ENCODE assay signal across 7 mouse cellular contexts in genomic region chr2:94179030-94179407, GRCm38 (mm10). TPM values are rescaled to one million over a fixed set of nuclear protein-coding genes. Genes with fewer than 3 reads are reported as not detected.
A peak's percentile ranks its signal among the peaks of the same experiment; 100 is the strongest.
DNase-seq lines count a peak whose midpoint lies in the region; ATAC-seq and TF ChIP-seq lines count a peak whose summit lies in the region.

No protein-coding gene starts in this region.

- no peaks in the 10 kb centered on the region for H3K27me3 ChIP-seq in neural tube, embryonic 11.5 days (ENCODE audit: control insufficient read depth, insufficient read depth, low read length)
- H3K27me3 ChIP-seq in liver, postnatal 0 days (ENCODE audit: insufficient read depth, low read length), result no peaks in the 10 kb centered on the region; the same call in 1 of the 2 replicates
- no peaks in the 10 kb centered on the region for H3K27me3 ChIP-seq in thymus, adult 2 months (ENCODE audit: control insufficient read depth, insufficient read depth, low read length)

- no peak for TF ChIP-seq EP300 in liver, postnatal 0 days (IDR thresholded peaks at IDR 0.05; ENCODE audit: low read depth)

- H3K9me3 ChIP-seq in neural tube, embryonic 11.5 days (ENCODE audit: control insufficient read depth, low read length), result no peaks in the 10 kb centered on the region
- no peaks in the 10 kb centered on the region for H3K9me3 ChIP-seq in liver, postnatal 0 days (ENCODE audit: low read length)

- H3K4me3 ChIP-seq in neural tube, embryonic 11.5 days (ENCODE audit: low read depth, low read length), result peak overlapping the region; percentile 96
- peak overlapping the region; percentile 78 for H3K4me3 ChIP-seq in liver, postnatal 0 days (ENCODE audit: low read depth, low read length)
- no peak overlapping the region for H3K4me3 ChIP-seq in thymus, adult 2 months (ENCODE audit: control insufficient read depth, insufficient read depth, low read length)

- TF ChIP-seq POLR2A in thymus, adult 2 months (IDR thresholded peaks at IDR 0.05; ENCODE audit: control insufficient read depth, extremely low read depth, insufficient read depth, low read length, poor library complexity), result no peak

- H3K4me2 ChIP-seq in neural tube, embryonic 11.5 days (ENCODE audit: low read depth), result no peak overlapping the region
- peak overlapping the region; percentile 81 for H3K4me2 ChIP-seq in liver, postnatal 0 days (ENCODE audit: low read depth, low read length)

- H3K9ac ChIP-seq in neural tube, embryonic 11.5 days (ENCODE audit: low read length), result no peak overlapping the region
- peak overlapping the region; percentile 84 for H3K9ac ChIP-seq in liver, postnatal 0 days (replicated peaks)

- ATAC-seq in neural tube, embryonic 11.5 days (ENCODE audit: insufficient read depth, low FRiP score, low TSS enrichment), result no peak; the same call in 1 of the 2 replicates
- 0 out of 2 replicates have a peak, but pooled peaks have one; percentile 1 for ATAC-seq in granulocyte monocyte progenitor cell, adult 5-6 weeks (replicated peaks; ENCODE audit: poor library complexity, severe bottlenecking)
- no peak for ATAC-seq in liver, postnatal 0 days

- DNase-seq in neural tube, embryonic 11.5 days (ENCODE audit: low spot score), result no peak
- DNase-seq in neural tube, embryonic 10.5 days (ENCODE audit: extremely low spot score, low spot score), result no peak
- DNase-seq in liver, postnatal 0 days, result no peak
- DNase-seq in thymus, adult 2 months, result no peak
- no peak for DNase-seq in testis, postnatal 10 days (ENCODE audit: low spot score)
- no peak for DNase-seq in lung, adult 18-20 months

- no peak overlapping the region for H3K27ac ChIP-seq in neural tube, embryonic 11.5 days (ENCODE audit: low read depth, low read length)
- H3K27ac ChIP-seq in liver, postnatal 0 days (ENCODE audit: low read depth), result no peak overlapping the region
- no peak overlapping the region for H3K27ac ChIP-seq in thymus, adult 2 months (ENCODE audit: control insufficient read depth, insufficient read depth, low read length)

- WGBS in neural tube, embryonic 11.5 days, result 0% methylated on average over 3 of the region's 3 CpGs
- WGBS in liver, postnatal 0 days (ENCODE audit: insufficient replicate concordance), result 0% methylated on average over 3 of the region's 3 CpGs
- WGBS in thymus, adult 2 months, result 2% methylated on average over 3 of the region's 3 CpGs

- no peak for TF ChIP-seq CTCF in liver, postnatal 0 days (IDR thresholded peaks at IDR 0.05; ENCODE audit: low read depth)
- TF ChIP-seq CTCF in thymus, adult 2 months (IDR thresholded peaks at IDR 0.05; ENCODE audit: borderline replicate concordance, control insufficient read depth, extremely low read depth, insufficient read depth, low read length, poor library complexity), result no peak

- no peaks in the 10 kb centered on the region for H3K36me3 ChIP-seq in neural tube, embryonic 11.5 days (ENCODE audit: control insufficient read depth, insufficient read depth, low read length)
- no peaks in the 10 kb centered on the region for H3K36me3 ChIP-seq in liver, postnatal 0 days (replicated peaks; ENCODE audit: insufficient read depth, low read length)
- no peaks in the 10 kb centered on the region for H3K36me3 ChIP-seq in thymus, adult 2 months (ENCODE audit: control insufficient read depth, insufficient read depth, low read length)

- H3K4me1 ChIP-seq in neural tube, embryonic 11.5 days (ENCODE audit: control insufficient read depth, insufficient read depth, low read length), result peaks cover 7% of the 10 kb centered on the region
- peaks cover 9% of the 10 kb centered on the region; the same call in 1 of the 2 replicates for H3K4me1 ChIP-seq in liver, postnatal 0 days (ENCODE audit: insufficient read depth)
- peaks cover 5% of the 10 kb centered on the region for H3K4me1 ChIP-seq in thymus, adult 2 months (replicated peaks; ENCODE audit: control insufficient read depth, insufficient read depth, low read length)

RNA-seq across cellular contexts. Expression of gene Hsd17b12, which starts 21.3 kb away (rescaled TPM):
- polyA plus RNA-seq in neural tube, embryonic 11.5 days (2014; fragmentation: Nextera tagmentation; extraction: Ambion mirVana), result 120 and 122 TPM in 2 replicates
- total RNA-seq in granulocyte monocyte progenitor cell, adult 5-6 weeks (2014; fragmentation: Nextera tagmentation), result 51.7 and 55.3 TPM in 2 replicates
- total RNA-seq in granulocyte monocyte progenitor cell, adult 5-6 weeks (2017), result 96.1 and 109 TPM in 2 replicates
- polyA plus RNA-seq in liver, postnatal 0 days (2015; fragmentation: Nextera tagmentation; extraction: Ambion mirVana), result 61.8 and 70.1 TPM in 2 replicates
- 15.2 and 18.5 TPM in 2 replicates for polyA plus RNA-seq in thymus, adult 2 months (2012; rRNA removed)
